Mouse (Mus musculus): Measurements from ENCODE around the gene Sox30. TPM values are rescaled to one million over a fixed set of nuclear protein-coding genes. Genes with fewer than 3 reads are reported as not detected.
A peak's percentile ranks its signal among the peaks of the same experiment; 100 is the strongest.

The Sox30 gene
- total RNA-seq, 1 experiment: 0.04 TPM

DNA sequence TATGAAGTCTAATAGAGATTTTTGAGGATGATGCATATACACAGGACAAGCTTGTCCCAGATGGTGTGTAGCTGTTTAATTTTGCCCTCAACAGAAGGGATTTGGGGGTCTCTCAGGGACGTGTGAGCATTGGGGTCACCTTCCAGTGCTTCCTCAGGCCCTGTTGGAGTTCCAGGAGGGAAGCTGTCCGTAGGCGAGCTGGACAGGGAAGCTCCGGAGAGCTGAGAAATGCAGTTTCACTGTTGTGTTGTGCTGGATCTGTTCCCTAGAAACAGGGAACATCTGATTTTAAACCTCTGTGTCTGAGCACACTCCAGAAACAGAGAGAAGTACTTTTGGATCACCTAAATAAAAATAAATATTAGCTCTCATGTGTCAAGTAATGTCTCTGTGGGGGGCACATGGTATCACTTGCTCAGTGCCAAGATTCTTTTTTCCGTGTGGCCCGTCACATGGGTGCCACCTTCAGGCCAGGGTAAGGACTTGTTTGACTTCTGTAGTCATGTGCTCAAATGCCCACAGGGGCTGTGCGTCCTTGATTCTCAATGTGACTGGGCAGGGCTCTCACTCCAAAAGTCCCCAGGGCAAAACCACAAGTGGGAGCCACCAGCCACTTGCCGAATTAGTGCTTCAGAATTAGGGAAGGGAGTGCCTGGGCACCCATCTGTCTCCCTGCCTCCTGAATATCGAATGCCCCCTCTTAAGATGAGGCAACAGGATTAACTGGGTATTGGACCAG, 83.1 kb downstream of the Sox30 start:
- H3K4me3 ChIP-seq (ENCODE audit: insufficient read depth in 1 of 2, low read depth in 1 of 2, low read length in 2 of 2, poor library complexity in 1 of 2, severe bottlenecking in 1 of 2): no peak overlapping the region
- H3K9me3 ChIP-seq (ENCODE audit: control insufficient read depth, insufficient read depth, low read depth, low read length): no peaks in the 10 kb centered on the region
- TF ChIP-seq CHD2 (IDR thresholded peaks at IDR 0.05; ENCODE audit: low read depth, low read length): no peak
- TF ChIP-seq MAFK (IDR thresholded peaks at IDR 0.05; ENCODE audit: insufficient read depth, low read depth, low read length): no peak
- no peak for TF ChIP-seq ZNF384 (IDR thresholded peaks at IDR 0.05; ENCODE audit: low read depth, low read length)
- no peak for TF ChIP-seq HCFC1 (IDR thresholded peaks at IDR 0.05; ENCODE audit: borderline replicate concordance, insufficient read depth, low read length)
- no peak for TF ChIP-seq ZC3H11A (IDR thresholded peaks at IDR 0.05; ENCODE audit: borderline replicate concordance, low read depth, low read length)
- H3K27ac ChIP-seq (ENCODE audit: insufficient read depth, low read depth, low read length, poor library complexity, severe bottlenecking): 0 out of 2 replicates have a peak overlapping the region, but pooled peaks have one; percentile 24
- H3K9ac ChIP-seq (ENCODE audit: insufficient read depth, low read depth, low read length, poor library complexity, severe bottlenecking): 0 out of 2 replicates have a peak overlapping the region, but pooled peaks have one; percentile 42
- H3K4me1 ChIP-seq (ENCODE audit: control insufficient read depth in 2 of 2, insufficient read depth in 2 of 2, low read length in 2 of 2, poor library complexity in 1 of 2): peaks cover 14 to 34% of the 10 kb centered on the region in 2 experiments
- no peak for DNase-seq (ENCODE audit: low read depth, low spot score)
- H3K36me3 ChIP-seq (ENCODE audit: control insufficient read depth, insufficient read depth, low read length, poor library complexity, severe bottlenecking): peaks cover 9% of the 10 kb centered on the region
- in situ Hi-C loops (cut with MboI; ENCODE audit: low sequenced_read_pairs in 2 of 2, unreplicated experiment in 2 of 2): no loop called here

- DNase-seq (ENCODE audit: low read depth, low spot score): no peak
- no peaks in the 10 kb centered on the region for H3K9me3 ChIP-seq (ENCODE audit: control insufficient read depth, insufficient read depth, low read depth, low read length)
- peaks cover 9% of the 10 kb centered on the region for H3K36me3 ChIP-seq (ENCODE audit: control insufficient read depth, insufficient read depth, low read length, poor library complexity, severe bottlenecking)
- peak overlapping the region; percentile 30 for H3K9ac ChIP-seq (ENCODE audit: insufficient read depth, low read depth, low read length, poor library complexity, severe bottlenecking)
- H3K27ac ChIP-seq (ENCODE audit: insufficient read depth, low read depth, low read length, poor library complexity, severe bottlenecking): peak overlapping the region; percentile 22; the same call in 1 of the 2 replicates
- in situ Hi-C loops (cut with MboI; ENCODE audit: low sequenced_read_pairs in 2 of 2, unreplicated experiment in 2 of 2): no loop called here
- no peak overlapping the region for H3K4me3 ChIP-seq (ENCODE audit: insufficient read depth in 1 of 2, low read depth in 1 of 2, low read length in 2 of 2, poor library complexity in 1 of 2, severe bottlenecking in 1 of 2)
- H3K4me1 ChIP-seq (ENCODE audit: control insufficient read depth in 2 of 2, insufficient read depth in 2 of 2, low read length in 2 of 2, poor library complexity in 1 of 2): peaks cover 15 to 34% of the 10 kb centered on the region in 2 experiments
- TF ChIP-seq ZC3H11A (IDR thresholded peaks at IDR 0.05; ENCODE audit: borderline replicate concordance, low read depth, low read length) (no peak), CHD2 (IDR thresholded peaks at IDR 0.05; ENCODE audit: low read depth, low read length) (no peak), ZNF384 (IDR thresholded peaks at IDR 0.05; ENCODE audit: low read depth, low read length) (no peak), MAFK (IDR thresholded peaks at IDR 0.05; ENCODE audit: insufficient read depth, low read depth, low read length) (no peak), HCFC1 (IDR thresholded peaks at IDR 0.05; ENCODE audit: borderline replicate concordance, insufficient read depth, low read length) (no peak)
Observed at GRCm38 (mm10) chr11:46064767-46065166, 84.7 kb downstream of the Sox30 start.

GRCm38 (mm10) chr11:46065201-46066011, 85.3 kb downstream of the Sox30 start:
- Histone ChIP-seq H3K4me1 (ENCODE audit: control insufficient read depth in 2 of 2, insufficient read depth in 2 of 2, low read length in 2 of 2, poor library complexity in 1 of 2) (peaks cover 12 to 32% of the 10 kb centered on the region in 2 experiments), H3K9me3 (ENCODE audit: control insufficient read depth, insufficient read depth, low read depth, low read length) (no peaks in the 10 kb centered on the region), H3K36me3 (ENCODE audit: control insufficient read depth, insufficient read depth, low read length, poor library complexity, severe bottlenecking) (peaks cover 9% of the 10 kb centered on the region), H3K27ac (ENCODE audit: insufficient read depth, low read depth, low read length, poor library complexity, severe bottlenecking) (peak overlapping the region; percentile 22; the same call in 1 of the 2 replicates), H3K9ac (ENCODE audit: insufficient read depth, low read depth, low read length, poor library complexity, severe bottlenecking) (no peak overlapping the region), H3K4me3 (ENCODE audit: insufficient read depth in 1 of 2, low read depth in 1 of 2, low read length in 2 of 2, poor library complexity in 1 of 2, severe bottlenecking in 1 of 2) (no peak overlapping the region)
- TF ChIP-seq ZC3H11A (IDR thresholded peaks at IDR 0.05; ENCODE audit: borderline replicate concordance, low read depth, low read length) (no peak), HCFC1 (IDR thresholded peaks at IDR 0.05; ENCODE audit: borderline replicate concordance, insufficient read depth, low read length) (no peak), ZNF384 (IDR thresholded peaks at IDR 0.05; ENCODE audit: low read depth, low read length) (no peak), MAFK (IDR thresholded peaks at IDR 0.05; ENCODE audit: insufficient read depth, low read depth, low read length) (no peak), CHD2 (IDR thresholded peaks at IDR 0.05; ENCODE audit: low read depth, low read length) (no peak)
- in situ Hi-C loops (cut with MboI; ENCODE audit: low sequenced_read_pairs in 2 of 2, unreplicated experiment in 2 of 2): no loop called here
- no peak for DNase-seq (ENCODE audit: low read depth, low spot score)

Other genes with a start within 250 kb of the Sox30 start
- 31.0 and 40.7 TPM in 2 replicates for gene Clint1, start 128.3 kb upstream of the Sox30 start, total RNA-seq (2012; rRNA removed)
- 7.7 and 7.9 TPM in 2 replicates for gene Lsm11, start 35.4 kb upstream of the Sox30 start, total RNA-seq (2012; rRNA removed)
- 22.8 and 25.7 TPM in 2 replicates for gene Thg1l, start 24.8 kb upstream of the Sox30 start, total RNA-seq (2012; rRNA removed)
- gene Gm12166, start 72.0 kb downstream of the Sox30 start, total RNA-seq (2012; rRNA removed): 3.9 and 6.8 TPM in 2 replicates
- gene Adam19, start 75.7 kb downstream of the Sox30 start, total RNA-seq (2012; rRNA removed): 43.8 and 71.1 TPM in 2 replicates
- gene Nipal4, start 186.2 kb downstream of the Sox30 start, total RNA-seq (2012; rRNA removed): 1.7 and 2.1 TPM in 2 replicates

All from ES-E14 (cell line).